Mouse (Mus musculus): Measurements from ENCODE around the gene Nrp2. TPM values are rescaled to one million over a fixed set of nuclear protein-coding genes. Genes with fewer than 3 reads are reported as not detected.
A peak's percentile ranks its signal among the peaks of the same experiment; 100 is the strongest.

Nrp2 gene
- total RNA-seq, 2 experiments from 2014 or later = 2.1 to 2.4 TPM

DNA sequence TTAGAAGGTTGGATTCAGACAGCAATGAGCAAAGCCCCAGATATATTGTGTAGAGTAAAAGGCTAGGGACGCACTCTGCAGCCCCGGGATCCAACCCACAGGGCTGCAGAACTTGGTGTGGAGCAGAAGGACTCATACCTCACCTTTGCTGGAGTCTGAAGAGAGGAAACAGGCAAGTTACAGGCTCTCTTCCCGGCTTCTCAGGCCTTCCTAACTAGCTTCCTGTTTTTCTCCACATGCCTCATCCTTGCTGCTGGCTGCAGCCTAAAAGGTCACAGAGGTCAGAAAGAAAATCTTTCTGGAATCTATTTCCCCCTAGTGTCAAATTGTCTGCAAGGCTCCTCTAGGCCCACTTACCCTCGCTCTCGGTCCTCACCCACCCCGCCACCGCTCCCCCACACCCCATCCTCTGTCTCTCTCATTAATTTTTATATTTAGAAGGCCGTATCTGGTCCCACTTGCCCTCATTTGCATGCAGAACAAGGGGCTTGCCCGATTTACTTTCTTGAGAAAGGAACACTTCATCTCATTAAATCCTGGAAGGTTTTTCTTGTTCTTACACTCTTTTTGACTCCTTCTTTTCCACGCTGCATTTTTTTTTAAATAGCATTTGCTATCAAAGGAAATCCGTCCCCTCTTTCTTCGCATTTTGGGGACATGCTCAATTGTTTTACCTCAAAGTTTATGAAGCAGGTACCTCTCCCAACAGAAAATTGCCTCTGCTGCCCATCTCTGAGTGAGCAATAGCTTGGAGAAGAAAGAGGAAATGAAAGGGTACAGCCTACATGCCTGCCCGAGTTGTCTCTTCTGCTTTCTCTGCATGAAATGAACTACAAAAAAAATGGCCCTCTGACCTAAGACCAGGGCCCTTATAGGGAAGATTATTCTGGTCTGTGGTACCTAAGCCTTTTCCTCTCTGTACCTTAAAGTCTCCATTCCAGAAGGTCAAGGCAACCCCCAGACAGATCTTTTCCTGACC is 17.9 kb downstream of the Nrp2 start:
- ATAC-seq (replicated peaks; ENCODE audit: poor library complexity, severe bottlenecking) = peak; percentile 34

DNA sequence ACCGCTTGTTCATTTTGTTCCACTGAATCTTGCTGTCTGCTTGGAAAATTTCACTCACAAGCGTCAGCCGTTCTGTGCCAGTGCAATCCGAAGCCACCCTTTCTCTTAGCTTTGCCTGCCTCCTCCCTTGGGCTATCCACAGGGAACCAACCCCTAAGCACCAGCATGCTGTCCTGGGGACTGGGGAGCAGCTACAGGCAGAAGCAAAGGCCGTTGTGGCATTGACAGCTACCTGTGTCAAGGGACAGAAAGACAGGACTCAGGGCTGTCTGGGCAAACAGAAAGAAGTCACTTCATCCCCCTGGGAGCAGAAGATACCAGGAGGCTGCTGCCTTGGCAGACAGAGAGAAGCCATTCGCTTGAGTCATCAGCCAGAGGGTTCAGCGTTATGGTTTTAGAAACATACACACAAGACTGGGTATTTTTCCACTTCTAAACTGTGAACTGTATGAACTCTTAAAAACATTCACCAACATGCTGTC is 18.7 kb downstream of the Nrp2 start:
- ATAC-seq (replicated peaks; ENCODE audit: poor library complexity, severe bottlenecking) = no peak

DNA sequence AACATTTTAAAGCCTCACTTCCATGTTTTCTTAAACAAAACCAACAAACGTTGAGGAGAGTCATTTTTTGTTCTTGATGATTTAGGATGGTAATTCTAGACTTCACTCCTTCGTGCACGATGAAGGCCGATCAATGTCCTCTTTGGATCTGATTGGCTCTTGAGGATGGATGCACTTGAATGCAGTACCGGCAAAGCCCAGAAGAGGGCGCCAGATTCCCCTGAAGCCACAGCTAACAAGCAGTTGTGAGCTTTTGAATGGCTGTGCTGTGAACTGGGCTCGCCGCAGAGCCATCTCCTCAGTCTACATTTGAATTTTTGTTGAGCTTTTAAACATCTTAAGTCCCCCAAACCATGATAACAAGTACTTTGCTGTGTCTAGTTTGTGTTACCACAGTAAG is 19.4 kb downstream of the Nrp2 start:
- no peak for ATAC-seq (replicated peaks; ENCODE audit: poor library complexity, severe bottlenecking)

DNA sequence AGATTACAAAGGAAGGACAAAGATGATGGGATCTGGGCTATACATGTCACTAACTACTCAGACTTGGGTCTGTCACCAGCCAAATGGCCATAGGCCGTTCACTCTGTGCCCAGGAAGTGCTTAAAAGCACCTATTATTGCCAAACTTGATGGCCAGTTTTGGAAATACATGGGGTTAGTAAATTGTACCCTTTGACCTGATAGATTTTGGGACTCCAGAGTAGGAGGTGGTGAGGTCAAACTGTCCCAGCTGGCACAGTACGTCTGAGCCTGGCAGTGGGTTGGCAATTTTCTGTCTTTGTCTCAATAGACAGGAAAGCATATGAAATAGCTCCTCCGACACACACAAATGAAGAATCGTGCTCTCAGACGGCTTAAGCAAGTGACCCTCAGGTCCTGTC is 20.8 kb downstream of the Nrp2 start:
- no peak for ATAC-seq (replicated peaks; ENCODE audit: poor library complexity, severe bottlenecking)

DNA sequence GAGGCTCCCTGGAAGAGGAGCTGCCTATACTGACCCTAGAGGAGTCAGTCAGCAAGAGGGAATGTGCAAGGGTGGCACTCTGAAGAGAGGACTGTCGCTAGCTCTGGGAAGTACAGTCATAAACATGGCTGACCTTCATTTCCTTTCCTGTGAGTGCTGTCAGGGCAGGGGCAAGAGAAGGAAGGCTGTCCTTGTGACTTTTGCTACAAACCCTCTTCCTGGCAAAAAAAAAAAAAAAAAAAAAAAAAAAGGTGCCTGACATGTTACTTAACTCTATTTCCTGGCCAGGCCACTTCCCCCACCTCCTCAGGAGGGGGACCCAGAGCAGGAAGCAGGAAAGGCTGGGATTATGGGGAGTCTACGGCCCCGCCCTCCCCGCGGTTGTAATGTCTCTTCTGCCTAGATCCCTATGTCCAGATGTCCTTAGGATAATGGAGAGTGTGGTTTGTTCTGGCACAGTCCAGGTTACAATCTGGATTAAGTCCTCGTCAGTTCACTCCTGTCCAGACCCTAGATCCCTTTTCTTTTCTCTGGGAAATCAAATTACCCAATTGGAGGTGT is 21.5 kb downstream of the Nrp2 start:
- ATAC-seq (replicated peaks; ENCODE audit: poor library complexity, severe bottlenecking) = peak; percentile 47

DNA sequence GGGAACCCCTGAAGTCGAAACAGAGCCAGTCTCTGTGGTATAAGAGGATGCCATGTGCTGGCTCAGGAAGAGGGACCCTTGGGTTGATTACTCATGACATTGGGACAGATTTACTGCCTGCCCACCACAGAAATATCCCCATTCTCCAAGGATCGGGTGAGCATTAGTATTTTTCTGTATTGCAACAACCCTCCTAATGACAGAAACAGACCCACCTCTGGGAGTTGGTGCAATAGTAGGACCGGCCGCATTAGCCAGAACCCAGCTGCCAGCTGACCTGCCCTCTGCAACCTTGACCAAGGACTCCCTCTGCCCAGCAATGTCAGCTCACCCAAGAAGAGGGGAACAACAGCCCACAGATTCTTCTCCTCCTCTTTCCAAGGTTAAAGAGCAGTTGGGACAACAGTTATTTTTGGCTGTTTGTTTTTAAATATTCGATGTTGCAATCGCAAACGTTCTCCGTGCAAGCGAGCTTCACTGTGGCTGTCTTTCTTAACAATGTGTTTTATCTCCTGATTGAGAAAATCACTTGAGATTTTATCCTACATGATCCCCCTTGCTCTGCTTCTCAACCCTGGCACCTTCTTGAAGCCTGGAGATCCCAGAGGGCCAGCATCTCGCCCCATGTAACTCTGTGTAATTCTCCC is 22.1 kb downstream of the Nrp2 start:
- ATAC-seq (replicated peaks; ENCODE audit: poor library complexity, severe bottlenecking) = peak; percentile 68

DNA sequence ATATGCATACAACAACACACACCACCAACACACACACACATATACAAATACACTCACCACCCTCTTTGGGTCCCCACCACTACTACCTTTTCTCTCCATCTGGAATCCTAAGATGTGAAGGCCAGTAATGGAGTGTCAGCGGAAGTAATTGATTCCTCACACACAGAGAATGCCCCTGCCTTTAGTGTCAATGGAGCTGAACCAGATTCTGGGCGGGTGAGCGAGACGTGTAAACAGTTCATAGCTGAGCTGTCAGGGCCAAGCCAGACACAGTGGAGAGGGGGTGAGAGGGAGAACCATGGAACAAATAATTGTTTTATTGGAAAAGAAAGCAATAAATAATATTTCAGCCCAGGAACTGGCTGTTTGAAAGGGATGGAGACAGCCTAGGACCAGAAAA is 24.1 kb downstream of the Nrp2 start:
- no peak for ATAC-seq (replicated peaks; ENCODE audit: poor library complexity, severe bottlenecking)

DNA sequence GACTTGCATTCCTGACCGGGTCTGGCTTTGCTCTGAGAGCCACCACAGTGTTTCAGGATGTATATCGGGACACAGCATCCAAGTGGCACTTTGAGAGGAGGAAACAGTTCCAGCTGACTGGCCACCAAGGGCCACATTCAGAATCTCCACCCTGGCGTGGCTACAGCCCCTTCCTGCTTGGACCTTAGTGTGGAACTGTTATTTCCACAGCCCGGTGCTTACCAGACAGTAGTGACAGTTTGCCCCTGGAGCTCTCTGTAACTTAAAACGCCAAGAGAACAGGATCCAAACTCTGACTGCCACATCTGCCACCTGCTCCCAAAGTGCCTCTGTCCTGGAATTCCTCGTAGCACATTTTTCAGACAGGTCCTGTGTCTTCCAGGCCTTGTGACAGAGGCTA is 25.3 kb downstream of the Nrp2 start:
- ATAC-seq (replicated peaks; ENCODE audit: poor library complexity, severe bottlenecking) = no peak

DNA sequence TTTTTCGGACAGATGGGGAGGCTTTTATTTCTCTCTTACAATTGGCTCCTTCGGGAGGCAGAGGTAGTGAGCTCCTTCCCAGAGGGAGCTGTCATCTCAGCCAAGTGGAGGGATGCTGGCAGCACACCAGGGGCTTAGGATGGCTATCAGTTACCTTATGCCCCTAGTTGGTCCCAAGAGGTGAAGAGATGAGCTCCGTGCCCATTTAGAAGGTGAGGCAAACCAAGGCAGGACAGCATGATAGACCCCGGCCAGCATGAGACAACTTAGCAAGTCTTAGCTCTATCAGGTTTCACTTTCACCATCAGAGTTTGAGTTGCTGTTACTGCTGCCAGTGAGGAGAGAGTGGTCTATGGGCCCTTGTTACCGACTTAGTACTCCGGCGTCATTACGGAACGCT is 25.8 kb downstream of the Nrp2 start:
- no peak for ATAC-seq (replicated peaks; ENCODE audit: poor library complexity, severe bottlenecking)

DNA sequence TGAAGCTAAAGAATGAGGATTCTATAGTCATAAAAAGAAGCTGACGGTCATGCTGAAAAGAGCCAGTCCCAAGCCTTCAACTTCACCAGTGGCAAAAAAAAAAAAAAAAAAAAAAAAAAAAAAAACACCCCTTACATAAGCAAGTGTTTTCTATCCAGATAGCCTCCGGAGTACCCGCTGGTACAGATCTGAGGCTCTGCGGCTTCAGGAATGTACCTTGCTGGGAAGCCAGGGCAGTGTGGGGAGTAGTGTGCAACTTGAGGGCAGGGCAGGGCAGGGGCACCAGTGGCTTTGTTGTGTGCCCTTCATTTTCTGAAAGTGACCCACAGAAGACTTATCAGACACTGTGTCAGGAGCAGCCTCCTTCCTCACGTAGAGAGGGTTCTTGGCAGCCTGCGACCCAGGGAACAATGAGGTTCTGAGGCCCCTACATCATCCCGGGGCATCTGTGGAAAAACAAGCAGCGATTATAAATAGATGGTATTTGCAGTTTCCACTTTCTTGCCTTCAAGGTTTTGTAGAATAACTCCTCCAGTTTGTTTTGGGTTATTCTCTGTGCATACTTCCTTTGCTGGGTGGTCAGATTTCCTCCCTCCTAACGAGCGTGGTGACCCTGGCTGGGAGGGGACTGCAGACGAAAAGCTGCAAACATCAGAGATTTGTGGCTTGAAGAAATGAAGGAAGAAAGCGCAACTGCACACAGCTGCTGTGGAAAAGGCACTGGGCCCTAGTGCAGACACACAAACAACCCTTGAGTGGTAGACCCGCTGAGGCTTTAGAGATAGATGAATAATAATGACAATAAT is 26.5 kb downstream of the Nrp2 start:
- no peak for ATAC-seq (replicated peaks; ENCODE audit: poor library complexity, severe bottlenecking)

DNA sequence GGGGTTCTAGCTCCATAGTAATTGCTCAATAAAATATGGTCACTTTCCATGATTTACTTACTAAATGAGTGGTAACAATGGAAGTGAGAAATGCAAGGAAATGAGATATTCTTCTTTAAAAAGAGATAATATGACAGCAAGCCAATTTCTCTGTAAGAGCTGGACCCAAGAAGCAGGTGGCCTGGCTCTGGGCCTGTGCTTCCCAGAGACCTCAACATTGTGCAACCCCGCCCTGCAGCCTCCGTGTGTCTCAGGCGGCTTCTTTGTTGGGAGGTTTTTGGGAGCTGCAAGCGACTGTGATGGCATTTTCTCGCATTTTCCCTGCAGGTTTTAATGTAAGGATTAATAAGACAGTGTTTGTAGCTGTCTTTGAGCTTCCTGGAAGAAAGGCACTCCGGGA is 29.0 kb downstream of the Nrp2 start:
- ATAC-seq (replicated peaks; ENCODE audit: poor library complexity, severe bottlenecking) = peak; percentile 76

DNA sequence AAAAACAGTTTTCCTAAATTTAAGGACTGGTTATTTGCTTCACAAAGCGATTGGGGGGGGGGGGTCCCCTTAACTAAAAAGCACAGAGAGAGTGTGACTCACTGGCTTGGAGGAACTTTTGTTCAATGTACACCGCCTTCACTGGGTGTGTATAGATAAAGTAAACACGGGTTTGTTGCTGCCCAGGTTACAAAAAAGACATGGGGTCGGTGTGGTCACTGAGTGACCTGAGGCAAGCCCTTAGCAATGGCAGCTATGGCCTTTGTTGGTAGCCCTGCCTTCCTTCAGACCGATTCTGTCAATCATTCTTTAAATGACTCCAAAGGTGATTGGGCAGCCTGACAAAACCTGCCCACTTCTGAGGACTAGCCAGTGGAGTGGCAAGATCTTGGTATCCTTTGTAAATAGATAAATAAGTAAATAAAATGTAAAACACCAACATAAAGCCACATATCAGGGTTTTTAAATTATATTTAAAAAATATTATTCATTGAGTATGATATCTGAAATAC is 31.4 kb downstream of the Nrp2 start:
- ATAC-seq (replicated peaks; ENCODE audit: poor library complexity, severe bottlenecking) = no peak

DNA sequence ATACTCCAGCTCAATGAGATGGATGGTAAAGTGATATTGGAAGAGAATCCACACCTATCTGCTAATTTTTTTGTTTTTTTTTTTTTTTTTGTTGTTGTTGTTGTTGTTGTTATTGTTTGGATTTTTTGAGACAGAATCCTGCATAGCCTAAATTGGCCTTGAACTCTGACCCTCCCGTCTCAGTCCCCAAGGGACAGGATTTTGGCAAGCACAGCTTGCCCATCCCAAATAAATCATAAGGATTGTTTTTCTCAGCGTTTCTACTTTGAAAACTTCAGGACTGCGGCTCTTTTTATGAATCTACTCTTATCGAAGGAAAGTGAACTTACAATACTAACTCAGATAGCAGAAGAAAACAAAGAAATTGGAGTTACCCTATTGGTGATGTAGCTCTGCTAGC is 31.9 kb downstream of the Nrp2 start:
- no peak for ATAC-seq (replicated peaks; ENCODE audit: poor library complexity, severe bottlenecking)

DNA sequence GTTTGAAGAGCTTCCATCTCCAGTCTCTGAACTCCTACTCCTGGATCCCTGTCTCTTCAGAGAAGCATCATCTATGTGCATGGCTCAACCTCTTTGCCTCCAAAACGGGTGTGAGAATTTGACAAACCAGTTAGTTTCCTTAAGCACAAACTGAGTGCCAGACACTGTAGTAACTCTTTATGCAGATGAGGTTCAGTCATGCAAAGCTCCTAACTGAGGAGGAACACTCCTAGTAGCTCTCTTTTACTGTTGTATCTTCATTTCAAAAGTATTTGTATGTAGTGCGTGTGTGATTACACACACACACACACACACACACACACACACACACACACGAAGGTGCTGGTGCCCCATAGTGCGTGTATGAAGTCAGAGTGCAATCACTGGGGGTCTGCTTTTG is 32.8 kb downstream of the Nrp2 start:
- ATAC-seq (replicated peaks; ENCODE audit: poor library complexity, severe bottlenecking) = no peak

DNA sequence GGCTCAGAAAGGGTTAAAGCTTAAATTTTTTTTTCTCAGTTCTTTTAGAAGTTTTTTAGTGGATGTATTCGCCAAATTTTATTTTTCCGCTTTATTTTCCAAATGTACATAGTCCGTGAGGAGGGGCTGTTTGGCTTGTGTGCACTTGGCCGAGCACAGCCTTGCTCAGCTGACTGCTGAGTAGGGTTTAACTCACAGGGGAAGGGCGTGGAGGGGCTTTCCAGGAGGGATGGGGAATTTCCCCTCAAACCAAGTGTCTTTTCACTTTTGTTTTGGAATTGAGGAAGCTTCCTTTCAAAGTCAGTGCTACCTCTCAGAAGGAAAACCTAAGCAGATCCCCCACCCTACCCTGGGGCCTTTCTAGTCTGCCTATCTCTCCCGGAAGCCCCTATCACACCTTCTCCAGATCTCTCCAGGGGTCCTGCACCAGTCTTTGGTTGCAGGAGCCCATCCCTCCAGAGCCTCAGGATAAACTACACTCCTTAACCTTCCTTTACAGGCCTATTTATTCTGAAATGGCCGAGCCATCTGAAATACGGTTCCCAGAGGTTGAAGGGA is 33.4 kb downstream of the Nrp2 start:
- no peak for ATAC-seq (replicated peaks; ENCODE audit: poor library complexity, severe bottlenecking)

DNA sequence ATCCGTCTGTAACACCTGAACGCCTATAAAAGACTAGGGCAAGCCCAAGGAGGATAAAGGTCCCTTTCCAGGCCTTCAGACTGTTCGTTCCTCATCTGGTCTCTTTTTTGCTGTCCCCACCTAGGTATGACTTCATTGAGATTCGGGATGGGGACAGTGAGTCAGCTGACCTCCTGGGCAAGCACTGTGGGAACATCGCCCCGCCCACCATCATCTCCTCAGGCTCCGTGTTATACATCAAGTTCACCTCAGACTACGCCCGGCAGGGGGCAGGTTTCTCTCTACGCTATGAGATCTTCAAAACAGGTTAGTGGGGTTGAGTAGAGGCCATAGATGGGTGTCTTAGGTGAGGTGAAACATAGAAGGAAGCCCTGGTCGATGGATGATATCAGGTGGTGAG is 35.1 kb downstream of the Nrp2 start:
- ATAC-seq (replicated peaks; ENCODE audit: poor library complexity, severe bottlenecking) = no peak

DNA sequence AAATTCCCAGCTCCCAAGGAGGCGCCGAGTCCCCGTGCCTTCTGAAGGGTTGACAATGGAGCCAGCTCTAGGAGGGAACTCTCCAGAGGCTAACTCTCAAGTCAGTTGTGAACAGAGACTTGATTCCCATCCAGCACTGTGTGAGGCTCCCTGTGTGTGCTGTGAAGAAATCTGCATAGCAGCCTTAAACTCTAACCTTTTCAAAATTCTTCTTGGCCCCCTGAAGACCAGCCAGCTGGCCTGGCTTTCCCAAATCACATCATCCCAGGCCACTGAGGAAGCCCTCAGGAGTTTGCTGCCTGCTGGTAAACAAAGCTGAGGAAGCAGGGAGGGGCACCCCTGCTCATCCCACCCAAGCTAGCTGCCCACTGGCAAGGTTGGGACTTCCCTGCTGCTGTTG is 39.0 kb downstream of the Nrp2 start:
- no peak for ATAC-seq (replicated peaks; ENCODE audit: poor library complexity, severe bottlenecking)

DNA sequence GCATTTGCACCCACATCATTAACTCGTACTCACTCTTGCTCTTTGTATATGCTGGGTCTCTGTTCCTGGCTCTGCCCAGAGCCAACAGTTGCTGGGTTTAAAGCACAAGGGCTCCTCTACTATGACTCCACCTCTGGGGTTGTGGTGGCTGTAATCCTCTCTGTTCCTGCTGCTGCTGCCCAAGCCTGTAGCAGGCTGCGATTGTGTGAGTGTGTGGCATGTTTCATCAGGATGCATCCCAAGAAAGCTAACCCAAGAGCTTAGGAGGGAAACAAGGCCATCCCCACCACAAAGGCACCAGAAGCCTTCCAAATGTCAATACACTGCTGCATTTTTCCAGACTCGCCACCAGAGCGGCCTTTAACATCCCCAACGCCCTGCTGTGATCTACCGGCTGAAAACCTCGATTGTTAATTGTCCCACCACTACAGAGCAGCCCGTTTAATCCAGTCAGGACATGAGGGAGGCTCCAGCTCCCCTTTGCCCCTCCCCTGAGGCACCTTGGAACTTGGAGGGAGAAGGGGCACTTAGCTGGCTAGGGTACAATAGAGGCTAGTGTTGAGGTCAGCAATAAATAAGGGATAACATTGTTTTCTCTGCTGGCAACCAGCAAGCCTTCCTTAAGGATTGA is 40.1 kb downstream of the Nrp2 start:
- ATAC-seq (replicated peaks; ENCODE audit: poor library complexity, severe bottlenecking) = no peak

DNA sequence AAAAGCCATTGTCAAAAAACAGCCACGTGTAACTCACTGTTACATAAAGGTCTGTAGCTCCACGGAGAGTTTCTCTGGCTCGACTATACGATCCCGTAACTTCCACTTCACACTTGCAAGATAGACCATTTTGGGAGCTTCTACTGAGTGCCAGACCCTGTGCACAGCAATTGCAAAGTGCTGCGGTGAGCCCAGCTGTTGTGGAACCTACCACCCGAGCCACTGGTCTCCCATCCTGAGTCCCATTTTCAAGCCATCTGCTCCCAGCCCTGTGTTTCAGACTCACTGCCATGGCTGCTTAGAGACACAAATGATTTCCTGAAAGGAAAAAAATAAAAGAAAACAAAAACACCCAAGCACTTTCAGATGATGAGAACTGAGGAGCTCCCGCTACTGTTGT is 42.8 kb downstream of the Nrp2 start:
- ATAC-seq (replicated peaks; ENCODE audit: poor library complexity, severe bottlenecking) = no peak

Data from granulocyte monocyte progenitor cell, adult 5-6 weeks (primary cell).